Mouse (Mus musculus) olfactory bulb, adult 2 months (tissue): ENCODE data around the gene Rpusd3.

Experiments
- CTCF ChIP-seq: fragments of 200-500 bp; IDR thresholded peaks from 2 replicates; pipeline ENCODE4 v1.5.1; 2012; ENCODE audit warnings: low read depth, mild to moderate bottlenecking, low read length, moderate library complexity; ENCODE audit not compliant: insufficient read depth
- POLR2A ChIP-seq: fragments of 200-500 bp; IDR thresholded peaks from 2 replicates; pipeline ENCODE4 v1.6.1; 2012; ENCODE audit warnings: mild to moderate bottlenecking, low read depth, low read length, moderate library complexity; ENCODE audit not compliant: insufficient read depth

- TF ChIP-seq CTCF (no peak), POLR2A (no peak)
Observed at GRCm38 (mm10) chr6:113464040-113464439, 44.9 kb upstream of the Rpusd3 start.
